Mouse (Mus musculus) olfactory bulb, adult 2 months (tissue): ENCODE measurements around the gene Ripply1.

ENCODE experiments used
- CTCF ChIP-seq: fragments of 200-500 bp; IDR thresholded peaks from 2 replicates; pipeline ENCODE4 v1.5.1; 2012; ENCODE audit warnings: low read depth, mild to moderate bottlenecking, low read length, moderate library complexity; ENCODE audit not compliant: insufficient read depth
- POLR2A ChIP-seq: fragments of 200-500 bp; IDR thresholded peaks from 2 replicates; pipeline ENCODE4 v1.6.1; 2012; ENCODE audit warnings: mild to moderate bottlenecking, low read depth, low read length, moderate library complexity; ENCODE audit not compliant: insufficient read depth

- no peak for TF ChIP-seq POLR2A
- TF ChIP-seq CTCF: no peak
Observed at GRCm38 (mm10) chrX:139825402-139825801, 43.2 kb upstream of the Ripply1 start.
